Mouse (Mus musculus) cerebellum, adult 11-12 months (tissue): ENCODE data around the gene Ramp3.
"Not testable (repeated sequence)": the region's sequence is repeated elsewhere in the genome, so short reads cannot be mapped to it uniquely, and the experiment has no call there.

Source experiments
- DNase-seq: peaks from one replicate; pipeline ENCODE4 v3.0.0; 2022

The Ramp3 gene

DNA sequence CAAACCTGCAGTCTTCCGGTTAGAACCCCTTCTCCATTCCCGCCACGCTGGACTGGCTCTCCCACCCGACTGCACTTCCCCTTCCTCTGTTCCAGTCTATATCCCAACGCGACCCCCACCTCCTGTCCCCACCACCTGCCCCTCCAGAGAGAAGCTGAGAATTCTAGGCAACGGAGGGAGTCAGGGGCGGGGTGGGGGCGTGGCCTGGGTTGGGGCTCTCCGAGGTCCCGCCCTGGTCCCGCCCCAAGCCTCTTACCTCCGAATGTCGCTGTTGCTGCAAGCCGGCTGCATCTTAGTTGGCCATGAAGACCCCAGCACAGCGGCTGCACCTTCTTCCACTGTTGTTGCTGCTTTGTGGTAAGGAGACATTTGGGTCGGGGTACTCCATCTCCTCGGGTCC, at the start of gene Ramp3:
TSS of gene Ramp3 (plus strand) at position 251 of the 400 bp plus-strand sequence.
- DNase-seq, result peak; percentile 59

DNA sequence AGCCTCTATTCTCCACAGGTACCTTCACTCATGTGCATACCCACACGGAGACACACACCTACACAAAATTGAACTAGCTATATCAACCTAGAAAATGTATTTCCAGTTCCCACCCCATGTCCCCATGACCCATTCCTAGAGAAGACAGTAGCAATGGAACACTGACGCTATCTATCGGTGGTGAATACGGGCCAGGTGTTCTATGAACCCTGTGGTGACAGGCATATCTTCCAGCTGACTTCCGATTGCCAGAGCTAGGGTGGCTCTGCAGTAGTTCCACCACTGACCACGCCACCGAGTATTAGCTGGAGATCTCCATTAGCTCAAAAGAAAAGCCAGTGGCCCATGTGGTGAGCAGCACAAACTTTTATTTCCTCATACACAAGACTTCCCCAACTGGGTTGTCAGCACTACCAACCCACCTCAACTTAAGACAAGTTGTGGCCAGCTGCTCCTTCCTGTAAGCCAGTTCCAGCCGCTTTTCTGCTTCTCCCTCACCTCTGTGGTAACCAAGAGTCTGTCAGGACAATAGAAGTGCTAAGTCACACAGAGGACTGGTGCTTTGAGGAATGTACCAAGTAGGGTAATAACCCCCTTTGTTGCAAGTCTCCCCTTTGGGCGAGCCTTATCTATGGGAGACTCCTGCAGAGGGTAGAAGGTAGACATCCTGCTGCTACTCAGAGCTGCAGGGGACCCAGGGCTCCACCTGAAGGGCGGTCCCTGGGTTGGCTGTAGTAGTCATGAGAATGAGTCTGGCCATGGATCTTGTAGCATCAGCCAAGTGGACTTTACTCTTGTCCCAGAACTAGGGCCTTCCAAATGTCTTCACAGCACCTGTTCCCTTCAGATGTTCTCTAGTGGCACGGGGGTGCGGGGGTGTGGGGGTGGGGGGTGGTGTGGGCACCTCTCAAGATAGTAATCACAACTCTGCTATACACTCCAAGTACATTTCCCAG, 42.8 kb upstream of the Ramp3 start:
- DNase-seq, result no peak

GRCm38 (mm10) chr11:6623704-6624103, 34.6 kb upstream of the Ramp3 start:
- DNase-seq, result no peak

DNA sequence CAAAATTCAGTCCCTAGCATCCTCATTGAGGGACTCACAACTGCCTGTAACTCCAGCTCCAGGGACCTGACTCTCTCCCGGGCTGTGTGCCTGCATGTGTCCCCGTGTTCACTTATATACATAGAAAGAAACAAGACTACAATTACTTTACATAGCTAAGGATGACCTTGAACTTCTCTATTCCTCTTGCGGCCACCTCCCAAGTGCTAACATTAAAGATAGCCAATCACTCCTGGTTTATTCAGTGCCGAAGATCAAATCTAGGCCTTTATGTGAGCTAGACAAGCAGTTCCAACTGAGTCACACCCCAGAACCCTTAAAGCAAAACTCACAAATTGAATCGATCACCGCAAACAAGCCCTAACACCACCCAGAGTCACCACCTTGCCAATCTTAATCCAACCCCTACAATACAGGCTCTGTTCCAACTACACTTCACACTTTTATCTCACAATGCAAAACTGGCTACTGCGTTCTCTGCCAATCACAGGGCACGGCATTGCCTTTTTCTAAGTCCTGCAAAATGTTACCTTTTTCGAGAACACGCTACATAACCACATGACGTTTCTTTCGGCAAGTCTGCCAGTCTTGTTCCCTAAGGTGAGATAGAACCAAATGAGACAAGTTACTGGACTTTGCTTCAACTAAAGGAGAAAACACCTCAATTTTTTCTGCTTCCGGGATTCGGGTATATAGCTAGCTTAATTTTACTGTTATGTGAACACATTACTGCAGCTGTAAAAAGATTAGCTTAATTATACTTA, 33.5 kb upstream of the Ramp3 start:
- DNase-seq, result no peak

GRCm38 (mm10) chr11:6625478-6626387, 32.6 kb upstream of the Ramp3 start, which contains the start of gene Tbrg4:
Gene Tbrg4 (minus strand): TSS chr11:6626067.
- DNase-seq, result peak; percentile 94

DNA sequence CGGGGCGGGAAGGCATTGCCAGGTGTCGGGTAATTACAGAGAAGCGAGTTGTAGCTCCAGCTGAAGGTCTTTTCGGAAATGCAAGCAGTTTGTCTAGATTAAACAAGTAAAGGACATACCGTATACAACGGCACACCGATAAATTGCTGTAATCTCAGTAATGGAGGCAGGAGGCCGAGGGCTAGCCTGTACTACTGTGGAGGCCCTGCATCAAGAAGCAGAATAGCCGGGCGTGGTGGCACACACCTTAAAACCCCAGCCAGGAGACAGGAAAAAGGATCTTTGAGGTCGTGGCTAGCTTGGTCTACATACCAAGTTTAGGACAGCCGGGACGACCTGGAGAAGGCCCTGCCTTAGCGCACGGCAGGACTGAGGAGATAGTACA, 31.9 kb upstream of the Ramp3 start:
- no peak for DNase-seq

DNA sequence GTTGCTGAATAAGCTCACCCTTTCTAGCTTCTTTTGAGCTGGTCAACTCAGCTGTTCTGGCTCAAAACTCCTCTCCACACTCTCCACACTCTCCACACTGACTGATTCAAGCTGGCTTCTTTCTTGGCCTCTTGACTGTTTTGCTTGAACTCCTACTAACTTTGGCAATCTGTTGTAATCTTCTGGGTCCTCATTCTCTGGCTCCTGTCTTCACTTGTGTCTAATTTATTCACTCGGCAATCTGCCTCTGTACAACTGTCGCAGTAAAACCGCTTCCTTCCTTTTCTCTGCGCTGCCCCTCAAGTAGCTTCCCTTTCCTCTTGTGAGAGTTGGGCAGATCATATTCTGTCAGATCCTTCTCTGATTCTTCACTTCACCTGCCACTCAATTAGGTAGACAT, 30.6 kb upstream of the Ramp3 start:
- no peak for DNase-seq

DNA sequence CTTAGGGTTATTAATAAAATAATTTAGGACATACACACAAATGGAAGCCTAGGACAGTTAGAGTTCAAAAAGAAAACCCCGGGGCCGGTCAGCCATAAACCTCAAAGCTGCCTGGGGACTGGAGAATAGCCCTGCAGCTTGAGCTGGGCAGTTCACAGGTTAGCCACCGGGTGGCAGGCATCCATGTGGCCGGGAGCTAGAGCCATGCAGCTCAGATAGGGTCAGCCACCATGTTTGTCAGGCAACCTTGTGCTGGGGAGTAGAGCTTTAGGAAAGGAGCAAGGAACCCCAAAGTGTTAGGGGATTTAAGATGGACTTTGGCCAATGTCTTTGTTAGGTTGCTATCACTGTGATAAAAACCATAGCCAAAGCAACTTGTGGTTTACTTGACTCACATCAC, 29.8 kb upstream of the Ramp3 start:
- peak; percentile 55 for DNase-seq

- no peak for DNase-seq
Measured at GRCm38 (mm10) chr11:6629655-6630054, 28.7 kb upstream of the Ramp3 start.

DNA sequence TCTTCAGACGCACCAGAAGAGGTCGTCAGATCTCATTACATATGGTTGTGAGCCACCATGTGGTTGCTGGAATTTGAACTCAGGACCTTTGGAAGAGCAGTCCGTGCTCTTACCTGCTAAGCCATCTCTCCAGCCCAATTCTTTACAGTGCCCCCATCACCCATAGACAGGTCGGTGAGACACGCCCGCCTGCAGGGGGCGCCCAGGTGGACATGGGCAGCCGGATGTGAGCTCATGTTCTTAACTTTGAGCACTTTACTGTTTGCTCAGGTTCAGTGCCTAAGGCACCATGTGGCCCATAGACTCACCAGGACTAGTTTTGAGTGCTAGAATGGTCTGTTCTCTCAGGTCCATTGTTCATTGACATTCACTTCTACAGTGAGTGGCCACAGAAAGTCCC, 22.2 kb upstream of the Ramp3 start:
- DNase-seq, result no peak

- DNase-seq, result no peak
Measured at GRCm38 (mm10) chr11:6638537-6638936, 19.8 kb upstream of the Ramp3 start, which contains the start of gene Wap. Gene Wap (minus strand): TSS chr11:6638637.

DNA sequence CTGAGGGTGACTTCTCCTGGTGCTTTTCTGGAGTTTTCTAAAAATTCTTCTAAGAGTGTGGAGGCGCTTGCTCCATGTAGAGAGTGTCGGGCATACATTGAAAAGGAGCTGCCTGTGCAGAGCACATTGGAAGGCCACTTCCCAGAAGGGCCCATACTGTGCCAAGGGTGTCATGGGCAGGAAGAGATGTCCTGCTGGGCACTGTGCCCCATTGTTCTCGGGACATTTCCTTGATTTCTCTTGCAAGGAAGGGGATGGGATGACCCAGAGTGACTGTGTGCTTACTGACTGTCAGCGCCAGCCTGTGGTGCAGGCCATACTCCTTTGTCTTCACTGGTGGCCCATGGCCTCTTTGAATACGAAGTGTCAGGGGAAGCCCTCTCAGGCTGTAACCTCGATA, 19.2 kb upstream of the Ramp3 start:
- no peak for DNase-seq

DNA sequence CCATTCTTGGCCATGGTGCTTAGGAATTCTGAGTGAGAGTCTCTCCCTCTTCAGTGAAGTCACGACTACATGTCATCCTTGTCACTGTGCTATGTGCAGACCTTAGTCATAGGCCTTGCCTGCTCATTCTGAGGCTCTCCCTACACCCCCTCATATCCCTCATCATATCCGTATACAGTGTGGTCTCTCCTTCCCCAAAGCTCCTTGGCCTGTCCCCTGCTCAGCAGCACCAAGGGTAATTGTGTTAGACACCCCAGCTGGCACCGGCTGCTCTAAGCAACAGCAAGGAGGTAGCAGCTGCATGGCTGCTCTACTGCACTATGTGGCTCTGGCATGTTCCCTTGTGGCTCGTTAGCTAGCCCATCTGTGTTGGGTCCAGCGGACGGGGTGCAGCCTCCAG, 13.8 kb upstream of the Ramp3 start:
- DNase-seq, result no peak

- no peak for DNase-seq
Measured at GRCm38 (mm10) chr11:6647831-6648724, 10.2 kb upstream of the Ramp3 start.

- no peak for DNase-seq
Measured at GRCm38 (mm10) chr11:6650519-6650918, 7.8 kb upstream of the Ramp3 start.

DNA sequence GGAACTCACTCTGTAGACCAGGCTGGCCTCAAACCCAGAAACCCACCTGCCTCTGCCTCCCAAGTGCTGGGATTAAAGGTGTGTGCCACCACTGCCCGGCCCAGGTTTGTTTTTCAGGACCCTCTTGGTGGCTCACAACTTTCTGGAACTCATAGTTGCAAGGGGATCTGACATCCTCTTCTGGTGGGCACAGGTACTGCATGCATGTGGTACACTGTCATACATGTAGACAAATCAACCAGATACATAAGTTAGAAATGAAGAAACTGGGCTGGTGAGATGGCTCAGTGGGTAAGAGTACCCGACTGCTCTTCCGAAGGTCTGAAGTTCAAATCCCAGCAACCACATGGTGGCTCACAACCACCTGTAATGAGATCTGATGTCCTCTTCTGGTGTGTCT, 5.3 kb upstream of the Ramp3 start:
- DNase-seq, result not testable (repeated sequence)

DNA sequence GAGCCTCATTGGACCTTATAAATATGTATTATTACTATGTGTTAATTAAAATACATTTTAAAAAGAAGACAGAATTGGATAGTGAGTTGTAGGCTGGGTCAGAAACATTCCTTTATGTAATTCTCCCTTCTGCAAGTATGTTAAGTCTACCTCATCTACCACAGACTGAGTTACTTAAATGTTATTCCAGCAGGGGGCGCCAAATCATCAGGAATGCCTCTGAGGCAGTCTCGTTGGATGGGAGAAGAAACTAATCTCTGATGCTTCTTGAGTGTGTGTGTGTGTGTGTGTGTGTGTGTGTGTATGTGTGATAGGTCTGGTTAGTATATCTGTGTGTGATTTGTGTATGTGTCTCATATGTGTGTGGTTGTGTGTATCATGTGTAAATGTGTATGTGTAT, 3.4 kb upstream of the Ramp3 start:
- peak; percentile 76 for DNase-seq

DNA sequence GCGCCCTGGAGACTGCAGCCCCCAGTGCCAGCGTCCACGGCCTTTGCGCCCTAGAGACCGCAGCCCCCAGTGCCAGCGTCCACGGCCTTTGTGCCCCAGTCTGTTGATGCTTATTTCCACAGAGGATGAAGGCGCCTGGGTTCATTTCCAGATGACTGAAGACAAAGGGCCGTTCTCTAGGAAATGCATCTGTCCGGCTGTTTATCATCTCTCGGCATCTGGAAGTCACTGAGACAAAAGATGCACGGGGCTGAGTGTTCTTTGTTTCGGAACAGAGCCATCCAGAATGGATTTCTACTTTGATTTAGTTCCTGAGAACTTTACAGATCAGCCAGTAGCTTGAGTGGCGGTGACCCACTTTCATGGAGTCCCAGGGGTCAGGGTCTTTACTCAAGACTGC, 2.9 kb downstream of the Ramp3 start:
- no peak for DNase-seq

DNA sequence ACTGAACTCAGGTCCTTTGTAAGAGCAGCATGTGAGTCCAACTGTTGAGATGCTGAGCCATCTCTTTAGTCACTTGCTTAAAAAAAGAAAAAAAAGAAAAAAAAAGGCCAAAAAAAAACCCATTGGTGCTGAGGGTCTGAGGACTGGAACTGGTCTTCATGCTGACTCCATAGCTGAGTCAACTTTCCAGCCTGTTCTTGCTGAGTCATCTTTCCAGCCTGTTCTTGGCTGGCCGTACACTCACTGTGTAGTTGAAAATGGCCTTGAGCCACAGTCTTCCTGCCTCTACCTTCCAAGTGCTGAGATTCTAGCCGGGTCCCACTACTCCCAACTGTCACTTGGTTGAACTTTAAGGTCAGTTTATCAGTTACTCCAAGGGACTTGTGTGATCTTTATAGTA, 8.3 kb downstream of the Ramp3 start:
- DNase-seq, result no peak

DNA sequence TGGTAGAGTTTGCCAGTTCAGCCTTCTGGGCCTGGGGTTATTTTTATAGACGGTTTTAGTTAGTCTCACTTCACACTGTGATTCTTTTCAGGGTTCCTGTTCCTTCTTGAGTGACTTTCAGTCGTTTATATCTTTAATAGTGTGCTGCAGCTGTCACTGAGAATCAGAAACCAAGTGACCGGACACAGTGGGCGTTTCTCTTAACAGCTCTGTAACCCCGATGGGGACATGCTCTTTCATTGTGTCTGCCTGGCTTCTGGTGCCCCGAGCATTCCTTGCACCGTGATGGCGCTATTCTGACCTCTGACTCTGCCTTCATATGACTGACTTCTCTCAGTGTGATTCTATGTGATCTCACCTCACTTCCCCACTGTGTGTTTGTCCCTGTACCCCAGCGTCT, 10.7 kb downstream of the Ramp3 start:
- DNase-seq, result no peak

- DNase-seq, result no peak
Measured at GRCm38 (mm10) chr11:6670044-6670443, 11.7 kb downstream of the Ramp3 start.

DNA sequence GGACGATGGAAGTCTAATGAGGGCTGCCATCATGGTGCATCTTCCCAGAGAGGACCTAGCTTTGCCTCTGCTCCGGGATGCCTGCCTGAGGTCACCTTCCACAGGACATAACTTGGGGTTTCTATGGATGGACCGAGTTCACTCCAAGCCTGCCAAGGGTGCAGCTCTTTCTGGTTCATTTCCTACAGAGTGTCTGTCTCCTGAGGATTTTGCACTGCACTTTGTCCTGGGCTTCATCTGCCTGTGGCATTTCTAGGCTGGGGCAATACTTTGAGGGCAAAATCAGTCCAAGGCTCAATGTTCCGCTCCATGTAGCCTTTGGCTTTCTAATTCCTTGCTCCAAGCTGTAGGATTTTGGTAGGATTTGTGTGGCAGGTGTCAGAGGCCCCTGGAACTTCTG, 12.5 kb downstream of the Ramp3 start:
- no peak for DNase-seq
